Mouse (Mus musculus) lung, embryonic 15.5 days (tissue): ENCODE data around the gene Gng3. TPM values are rescaled to one million over a fixed set of nuclear protein-coding genes. Genes with fewer than 3 reads are reported as not detected.
A peak's percentile ranks its signal among the peaks of the same experiment; 100 is the strongest.

ENCODE experiments used
- ATAC-seq: fragments of 200-750 bp; cut with Nextera tagmentation; 2 replicates; pipeline ENCODE4 v1.8.0; 2017; ENCODE audit warnings: moderate number of reproducible peaks, borderline replicate concordance; ENCODE audit not compliant: low FRiP score, low TSS enrichment; ENCODE audit errors: extremely low read depth
- H3K27ac ChIP-seq: fragments of 300-500 bp; sonication (generic); 2 replicates; pipeline ENCODE4 v1.5.1; 2015; ENCODE audit warnings: moderate library complexity, mild to moderate bottlenecking, inconsistent platforms
- H3K27me3 ChIP-seq: fragments of 300-500 bp; sonication (generic); 2 replicates; pipeline ENCODE4 v1.6.1; 2015; ENCODE audit warnings: inconsistent platforms
- H3K36me3 ChIP-seq: fragments of 300-500 bp; sonication (generic); 2 replicates; pipeline ENCODE4 v1.6.1; 2015; ENCODE audit warnings: inconsistent platforms
- H3K4me1 ChIP-seq: fragments of 300-500 bp; sonication (generic); 2 replicates; pipeline ENCODE4 v1.6.1; 2015; ENCODE audit warnings: inconsistent platforms
- H3K4me2 ChIP-seq: fragments of 300-500 bp; sonication (generic); 2 replicates; pipeline ENCODE4 v1.6.1; 2015; ENCODE audit warnings: inconsistent platforms, mild to moderate bottlenecking, moderate library complexity
- H3K4me3 ChIP-seq: fragments of 300-500 bp; sonication (generic); 2 replicates; pipeline ENCODE4 v1.5.1; 2015; ENCODE audit warnings: mild to moderate bottlenecking, inconsistent platforms
- H3K9ac ChIP-seq: fragments of 300-500 bp; sonication (generic); 2 replicates; pipeline ENCODE4 v1.6.1; 2015; ENCODE audit warnings: inconsistent platforms
- H3K9me3 ChIP-seq: fragments of 300-500 bp; sonication (generic); 2 replicates; pipeline ENCODE4 v1.6.1; 2016; ENCODE audit warnings: inconsistent platforms
- WGBS: fragments of 180-500 bp; shearing (Covaris S2); methylation state at CpG from one replicate; pipeline ENCODE4 v1.1.7; 2015; 5-methylcytosine and 5-hydroxymethylcytosine counted together
- polyA plus RNA-seq: library from polyadenylated mRNA; unstranded; fragments of >200 nt; fragmentation: Nextera tagmentation; extraction: Ambion mirVana; gene quantifications from 2 replicates; pipeline ENCODE4 v1.2.1, GENCODE M21; 2015

Gene Gng3
- polyA plus RNA-seq: 1.6 and 2.5 TPM in 2 replicates

DNA sequence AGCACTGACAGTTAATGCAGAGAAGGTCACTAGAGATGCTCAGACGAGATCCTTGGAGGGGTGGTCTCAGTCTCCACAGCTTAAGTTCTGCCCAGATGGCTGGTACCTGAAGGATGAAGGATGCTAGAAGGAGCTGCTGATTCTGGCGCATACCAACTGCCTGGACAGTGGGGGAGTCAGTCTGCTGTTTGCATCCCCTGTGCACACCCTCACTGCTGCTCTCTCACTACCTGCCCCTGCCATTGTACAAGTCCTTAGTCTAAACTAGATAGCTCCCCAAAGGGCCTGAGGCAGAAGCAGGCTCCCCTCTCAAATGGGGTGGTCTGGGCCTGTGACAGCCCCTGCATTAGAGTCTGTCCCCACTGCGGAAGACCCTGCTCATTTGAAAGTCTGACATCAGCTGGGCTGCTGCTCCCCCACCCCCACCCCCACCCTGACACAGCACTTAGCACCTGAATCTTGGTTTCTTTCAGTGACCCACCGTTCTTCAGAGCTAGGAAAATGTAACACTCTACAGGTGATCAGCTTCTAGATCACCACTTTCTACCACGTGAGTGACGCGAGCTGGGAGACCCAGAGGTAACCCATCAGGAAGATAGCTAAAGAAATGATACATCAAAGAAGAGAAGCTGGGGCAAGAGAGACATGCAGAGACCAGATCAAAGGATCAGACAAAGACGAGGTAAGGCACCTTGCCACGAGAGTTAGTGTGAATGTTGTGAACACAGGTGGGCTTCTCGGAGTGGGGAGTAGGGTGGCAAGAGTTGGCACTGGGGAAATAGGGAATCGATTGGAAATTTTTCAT is at the start of gene Gng3:
TSS of gene Gng3 (minus strand) at position 92 of the 805 bp plus-strand sequence.
- Histone ChIP-seq H3K4me3 (peak within 1 kb of the TSS; percentile 59), H3K4me1 (peaks cover 23% of the 10 kb centered on the region), H3K36me3 (peaks cover 11% of the 10 kb centered on the region), H3K27ac (peak within 1 kb of the TSS; percentile 98), H3K4me2 (peak within 1 kb of the TSS; percentile 86), H3K9ac (peak within 1 kb of the TSS; percentile 72), H3K27me3 (no peaks in the 10 kb centered on the region), H3K9me3 (no peaks in the 10 kb centered on the region)
- no peak for ATAC-seq
- WGBS: 62% methylated on average over 11 of the region's 11 CpGs

DNA sequence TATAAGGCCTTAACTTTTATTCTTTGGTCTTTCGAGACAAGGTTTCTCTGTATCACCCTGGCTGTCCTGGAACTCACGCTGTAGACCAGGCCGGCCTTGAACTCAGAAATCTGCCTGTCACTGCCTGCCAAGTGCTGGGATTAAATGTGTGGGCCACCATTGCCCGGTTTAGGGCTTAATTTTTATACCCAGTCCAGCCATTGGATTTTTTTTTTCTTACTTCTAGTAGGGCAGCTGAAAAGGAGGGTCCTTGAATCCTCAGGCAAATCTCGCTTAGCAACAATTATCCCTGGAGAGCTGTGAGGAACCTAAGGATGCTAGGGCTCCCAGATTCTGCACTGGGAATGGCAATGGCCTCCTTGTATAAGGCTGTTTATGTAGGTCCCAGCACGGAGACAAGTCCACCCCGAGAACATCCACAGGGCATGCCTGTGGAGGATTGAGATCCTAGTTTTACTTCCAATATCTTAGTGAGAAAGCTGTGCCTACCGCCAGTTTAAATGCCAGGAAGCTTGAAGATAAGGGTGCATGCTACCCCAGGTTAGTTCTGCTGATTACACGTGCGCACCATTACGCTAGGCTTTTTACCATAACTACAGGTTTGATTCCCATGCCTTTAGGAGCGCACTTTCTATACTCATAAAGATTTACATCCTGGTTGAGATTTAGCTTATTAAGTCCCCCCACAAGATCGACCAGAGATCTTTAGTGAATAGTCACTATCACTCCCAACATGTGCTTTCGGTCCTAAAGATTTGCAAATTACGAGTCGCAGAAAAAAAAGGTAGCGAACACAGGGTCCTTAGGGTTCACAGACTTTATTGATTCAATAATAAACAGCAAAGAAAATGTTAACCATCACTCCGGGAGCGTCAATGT is 48.8 kb upstream of the Gng3 start:
- no peak for ATAC-seq
- H3K4me2 ChIP-seq: peak overlapping the region; percentile 70
- peak overlapping the region; percentile 88 for H3K9ac ChIP-seq
- H3K4me1 ChIP-seq: peaks cover 16% of the 10 kb centered on the region
- no peaks in the 10 kb centered on the region for H3K27me3 ChIP-seq
- peaks cover 7% of the 10 kb centered on the region for H3K36me3 ChIP-seq
- WGBS: 10% methylated on average over 19 of the region's 19 CpGs
- peak overlapping the region; percentile 77 for H3K4me3 ChIP-seq
- no peaks in the 10 kb centered on the region for H3K9me3 ChIP-seq
- peak overlapping the region; percentile 89 for H3K27ac ChIP-seq

DNA sequence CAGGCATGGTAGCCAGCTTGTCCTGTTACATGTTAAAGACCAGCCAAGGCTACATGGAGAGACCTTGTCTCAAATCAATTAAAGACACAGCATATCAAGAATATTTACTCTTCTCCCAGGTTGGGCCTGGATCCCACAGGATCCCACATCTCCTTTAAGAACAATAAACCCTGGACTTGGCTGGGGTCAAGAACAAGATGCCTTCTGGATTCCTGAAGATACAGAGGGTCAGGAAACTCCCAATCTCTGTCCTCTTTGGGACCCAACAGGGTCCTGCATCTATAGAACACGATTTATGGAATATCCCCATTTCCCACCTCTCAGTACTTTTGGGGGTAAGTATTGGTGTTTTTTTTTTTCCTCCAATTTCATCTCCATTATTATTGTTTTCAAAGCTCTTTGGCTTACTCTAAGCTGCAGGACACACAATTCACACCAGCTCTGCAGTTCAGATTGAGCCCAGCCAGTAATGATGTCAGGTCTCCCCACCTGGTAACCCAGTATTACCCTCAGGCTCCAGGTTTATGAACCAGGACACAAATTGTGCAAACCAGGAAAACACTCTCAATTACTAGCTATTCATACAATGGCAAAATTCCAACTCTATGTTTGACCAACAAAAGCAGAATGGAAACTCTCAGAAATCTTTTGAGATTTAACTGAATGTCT is 48.1 kb upstream of the Gng3 start:
- ATAC-seq: no peak
- Histone ChIP-seq H3K4me1 (peaks cover 16% of the 10 kb centered on the region), H3K9ac (peak overlapping the region; percentile 88; the same call in 1 of the 2 replicates), H3K4me2 (peak overlapping the region; percentile 70; the same call in 1 of the 2 replicates), H3K27ac (peak overlapping the region; percentile 89), H3K9me3 (no peaks in the 10 kb centered on the region), H3K27me3 (no peaks in the 10 kb centered on the region), H3K36me3 (peaks cover 7% of the 10 kb centered on the region), H3K4me3 (peak overlapping the region; percentile 77)
- 38% methylated on average over 1 of the region's 1 CpGs for WGBS

DNA sequence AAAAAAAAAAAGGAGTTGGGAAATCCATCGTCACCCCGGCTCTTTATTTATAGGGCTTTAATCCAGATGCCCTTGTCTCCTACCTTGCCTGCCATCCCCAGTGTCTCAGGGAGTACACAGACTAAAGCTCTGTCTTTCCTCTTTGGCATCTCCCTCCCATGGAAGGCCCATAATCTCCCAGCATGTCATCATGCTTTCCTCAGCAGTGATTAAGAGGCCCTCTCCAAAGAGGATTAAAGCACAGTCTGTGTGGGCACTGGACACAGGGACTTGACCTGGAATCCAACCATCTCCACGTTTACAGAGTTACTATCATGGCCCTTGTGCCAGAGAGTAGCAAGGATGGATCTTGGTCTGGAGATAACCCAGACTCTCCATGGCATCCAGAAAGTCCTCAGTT is 44.6 kb upstream of the Gng3 start, which contains the start of the genes Lbhd1 and Gm49403:
TSS of gene Lbhd1 (plus strand) at position 117 of the 400 bp plus-strand sequence.
TSS of gene Gm49403 (plus strand) at position 315 of the 400 bp plus-strand sequence.
- H3K4me2 ChIP-seq: no peak within 1 kb of the TSS
- no peak for ATAC-seq
- no peak within 1 kb of the TSS for H3K4me3 ChIP-seq
- no peaks in the 10 kb centered on the region for H3K36me3 ChIP-seq
- no peak within 1 kb of the TSS for H3K9ac ChIP-seq
- 77% methylated on average over 3 of the region's 3 CpGs for WGBS
- H3K27ac ChIP-seq: no peak within 1 kb of the TSS
- no peaks in the 10 kb centered on the region for H3K9me3 ChIP-seq
- H3K27me3 ChIP-seq: no peaks in the 10 kb centered on the region
- H3K4me1 ChIP-seq: peaks cover 20% of the 10 kb centered on the region

DNA sequence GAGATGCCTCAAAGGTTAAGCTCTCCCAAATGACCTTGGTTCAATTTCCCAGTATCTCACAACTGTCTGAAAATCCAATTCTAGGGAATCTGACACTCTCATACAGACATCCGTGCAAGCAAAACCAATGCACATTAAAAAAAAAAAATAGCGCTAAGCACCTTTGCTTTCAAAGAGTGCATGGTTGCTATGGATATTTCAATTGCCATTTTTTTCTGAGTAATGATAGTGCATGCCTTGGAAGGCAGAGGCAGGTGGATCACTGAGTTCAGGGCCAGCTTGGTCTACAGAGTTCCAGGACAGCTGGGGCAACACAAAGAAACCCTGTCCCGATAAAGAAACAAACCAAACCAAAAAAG is 42.0 kb upstream of the Gng3 start:
- peaks cover 15% of the 10 kb centered on the region; the same call in 1 of the 2 replicates for H3K36me3 ChIP-seq
- WGBS: 8% methylated on average over 3 of the region's 3 CpGs
- H3K9ac ChIP-seq: peak overlapping the region; percentile 69
- H3K4me3 ChIP-seq: peak overlapping the region; percentile 70
- no peaks in the 10 kb centered on the region for H3K9me3 ChIP-seq
- H3K4me1 ChIP-seq: peaks cover 11% of the 10 kb centered on the region
- peak overlapping the region; percentile 75 for H3K4me2 ChIP-seq
- peak overlapping the region; percentile 83; the same call in 1 of the 2 replicates for H3K27ac ChIP-seq
- no peaks in the 10 kb centered on the region for H3K27me3 ChIP-seq
- no peak; the same call in 1 of the 2 replicates for ATAC-seq

DNA sequence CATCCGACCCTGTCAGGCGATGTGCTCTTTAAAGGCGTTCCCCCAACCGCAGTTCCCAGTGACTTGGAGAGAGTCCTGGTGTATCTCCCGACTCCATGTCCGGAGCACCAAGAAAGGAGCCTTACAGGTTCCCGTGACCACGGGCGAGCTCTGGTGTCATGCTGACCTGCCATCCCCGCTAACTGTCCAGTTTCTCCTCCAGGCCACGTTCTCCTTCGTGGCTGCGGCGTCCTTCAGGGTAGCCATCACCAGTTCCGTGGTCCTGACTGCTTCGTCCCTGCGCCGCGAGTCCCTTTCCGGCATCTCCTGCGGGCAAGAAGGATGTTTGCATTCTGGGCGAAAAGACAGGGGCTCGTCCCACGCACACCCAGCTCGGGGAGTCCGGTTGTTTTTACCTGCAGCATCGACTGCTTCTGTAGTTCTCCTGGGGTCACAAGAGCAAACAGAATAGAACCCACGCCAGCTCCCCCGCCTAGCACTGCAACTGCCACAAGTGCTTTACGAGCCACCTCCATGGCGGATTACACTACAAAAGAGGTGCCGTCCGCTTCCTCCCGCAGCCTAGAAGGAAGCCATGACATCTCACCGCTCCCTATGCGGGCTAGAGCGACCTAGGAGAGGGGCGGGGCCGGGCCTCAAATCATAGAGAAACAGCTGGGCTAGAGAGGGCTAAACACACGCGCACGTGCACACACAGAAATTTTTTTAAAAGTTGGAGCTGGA is 41.5 kb upstream of the Gng3 start, which contains the start of gene Uqcc3:
TSS of gene Uqcc3 (minus strand) at position 613 of the 723 bp plus-strand sequence.
- Histone ChIP-seq H3K4me1 (peaks cover 11% of the 10 kb centered on the region), H3K4me3 (peak within 1 kb of the TSS; percentile 70), H3K27me3 (no peaks in the 10 kb centered on the region), H3K9me3 (no peaks in the 10 kb centered on the region), H3K36me3 (peaks cover 20% of the 10 kb centered on the region), H3K27ac (peak within 1 kb of the TSS; percentile 83), H3K9ac (peak within 1 kb of the TSS; percentile 69), H3K4me2 (peak within 1 kb of the TSS; percentile 75)
- under 1% methylated on average over 42 of the region's 42 CpGs for WGBS
- peak; percentile 94 for ATAC-seq

DNA sequence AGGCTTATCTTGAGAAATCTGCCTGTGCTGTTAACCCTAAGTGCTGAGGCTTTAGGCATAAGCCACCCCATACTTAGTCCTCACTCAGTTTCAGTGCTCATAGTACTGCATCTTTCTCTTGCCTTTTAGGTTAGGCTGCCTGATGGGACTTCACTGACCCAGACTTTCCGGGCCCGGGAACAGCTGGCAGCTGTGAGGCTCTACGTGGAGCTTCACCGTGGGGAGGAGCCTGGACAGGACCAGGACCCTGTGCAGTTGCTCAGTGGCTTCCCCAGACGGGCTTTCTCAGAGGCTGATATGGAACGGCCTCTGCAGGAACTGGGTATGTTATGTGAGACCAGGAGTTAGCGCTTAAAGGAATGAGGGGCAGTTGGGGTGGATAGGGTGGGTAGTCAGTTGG is 36.0 kb upstream of the Gng3 start:
- Histone ChIP-seq H3K36me3 (peaks cover 44% of the 10 kb centered on the region), H3K4me1 (peaks cover 20% of the 10 kb centered on the region), H3K9me3 (no peaks in the 10 kb centered on the region), H3K27me3 (no peaks in the 10 kb centered on the region), H3K27ac (no peak overlapping the region), H3K4me2 (no peak overlapping the region), H3K4me3 (no peak overlapping the region), H3K9ac (no peak overlapping the region)
- no peak for ATAC-seq
- 93% methylated on average over 7 of the region's 7 CpGs for WGBS

DNA sequence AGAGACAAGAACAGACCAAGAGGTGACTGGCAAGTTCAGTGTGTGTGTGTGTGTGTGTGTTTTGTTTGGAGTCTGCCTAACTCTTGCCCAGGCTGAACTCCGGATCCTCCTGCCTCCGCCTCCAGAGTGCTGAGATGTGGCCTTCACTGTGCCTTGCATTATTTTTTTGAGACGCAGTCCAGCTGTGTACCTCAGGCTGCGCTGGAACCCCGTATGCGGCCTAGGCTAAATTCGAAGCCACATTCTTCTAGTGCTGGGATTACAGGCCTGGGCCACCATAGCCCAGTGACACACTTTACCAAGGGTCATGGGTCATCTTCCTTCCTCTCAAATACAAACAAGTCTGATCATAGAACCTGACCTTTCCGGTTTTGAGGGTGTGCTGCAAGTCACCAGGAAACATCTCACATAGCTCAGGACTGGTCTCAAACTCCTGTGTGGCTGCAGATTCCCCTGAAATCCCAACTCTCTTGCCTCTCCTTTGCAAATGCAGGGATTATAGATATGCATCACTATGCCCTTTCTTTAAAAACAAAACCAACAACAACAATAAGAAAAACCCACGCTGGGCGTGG is 33.4 kb upstream of the Gng3 start:
- H3K4me3 ChIP-seq: peak overlapping the region; percentile 67
- H3K36me3 ChIP-seq: peaks cover 41% of the 10 kb centered on the region
- H3K27ac ChIP-seq: no peak overlapping the region
- ATAC-seq: no peak
- no peaks in the 10 kb centered on the region for H3K9me3 ChIP-seq
- peaks cover 13% of the 10 kb centered on the region for H3K4me1 ChIP-seq
- H3K27me3 ChIP-seq: no peaks in the 10 kb centered on the region
- H3K9ac ChIP-seq: peak overlapping the region; percentile 87
- 58% methylated on average over 10 of the region's 10 CpGs for WGBS
- peak overlapping the region; percentile 71 for H3K4me2 ChIP-seq

DNA sequence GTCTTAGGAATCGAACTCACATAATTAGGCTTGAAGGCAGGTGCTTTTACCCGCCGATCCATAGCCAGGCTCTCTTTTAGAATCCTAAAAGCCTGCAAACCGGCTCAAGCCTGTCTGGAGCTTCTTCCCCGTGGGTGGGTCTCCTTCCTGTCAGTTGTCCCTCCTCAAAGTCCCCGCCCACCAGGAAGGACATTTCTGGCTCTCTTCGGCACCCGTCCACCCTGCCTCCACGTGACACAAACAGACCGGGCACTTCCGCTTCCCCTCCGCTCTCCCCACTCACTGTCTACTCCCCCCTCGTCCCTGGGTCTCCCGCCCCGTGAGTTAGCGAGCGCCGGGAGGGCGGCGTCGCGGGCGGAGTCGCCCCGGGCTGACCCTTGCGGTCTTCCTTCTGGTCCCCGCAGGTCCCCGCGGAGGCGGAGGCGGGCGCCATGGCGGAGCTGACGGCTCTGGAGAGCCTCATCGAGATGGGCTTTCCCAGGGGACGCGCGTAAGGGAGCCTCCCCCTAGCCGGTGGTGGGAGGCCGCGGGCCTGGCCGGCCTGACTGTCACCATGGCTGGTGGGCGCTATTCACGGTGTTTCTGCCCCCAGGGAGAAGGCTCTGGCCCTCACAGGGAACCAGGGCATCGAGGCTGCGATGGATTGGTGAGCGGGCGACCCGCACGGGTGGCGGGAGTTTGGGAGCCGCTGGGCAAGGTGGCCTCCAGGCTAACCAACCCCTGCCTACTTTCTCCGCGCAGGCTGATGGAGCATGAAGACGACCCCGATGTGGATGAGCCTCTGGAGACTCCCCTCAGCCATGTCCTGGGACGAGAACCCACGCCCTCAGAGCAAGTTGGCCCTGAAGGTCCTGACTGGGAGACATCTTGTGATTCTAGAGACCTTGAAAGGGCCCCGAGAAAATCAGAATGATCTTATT is 32.5 kb upstream of the Gng3 start, which contains the start of gene Ubxn1:
TSS of gene Ubxn1 (plus strand) at position 230 of the 920 bp plus-strand sequence.
- peaks cover 13% of the 10 kb centered on the region for H3K4me1 ChIP-seq
- H3K36me3 ChIP-seq: peaks cover 34% of the 10 kb centered on the region
- no peaks in the 10 kb centered on the region for H3K27me3 ChIP-seq
- peak within 1 kb of the TSS; percentile 87 for H3K9ac ChIP-seq
- peak within 1 kb of the TSS; percentile 71 for H3K4me2 ChIP-seq
- WGBS: 1% methylated on average over 55 of the region's 59 CpGs
- ATAC-seq: peak; percentile 97
- H3K9me3 ChIP-seq: no peaks in the 10 kb centered on the region
- peak within 1 kb of the TSS; percentile 59 for H3K27ac ChIP-seq
- H3K4me3 ChIP-seq: peak within 1 kb of the TSS; percentile 67

DNA sequence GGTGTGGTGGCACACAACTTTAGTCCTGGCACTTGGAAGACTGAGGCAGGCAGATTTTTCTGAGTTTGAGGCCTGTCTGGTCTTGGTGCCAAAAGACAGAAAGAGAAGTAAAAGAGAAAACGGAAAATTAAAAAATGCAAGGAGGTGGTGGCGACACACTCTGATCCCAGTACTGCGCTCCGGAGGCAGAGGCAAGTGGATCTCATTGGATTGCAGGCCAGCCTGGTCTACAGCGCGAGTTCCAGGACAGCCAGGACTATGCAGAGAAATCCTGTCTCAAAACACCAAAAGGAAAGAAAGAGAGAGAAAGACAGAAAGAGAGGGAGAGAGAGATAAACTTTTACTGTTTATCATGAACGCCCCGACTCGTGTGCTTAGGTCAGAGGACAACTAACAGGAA is 31.8 kb upstream of the Gng3 start:
- peak overlapping the region; percentile 71 for H3K4me2 ChIP-seq
- H3K4me1 ChIP-seq: peaks cover 13% of the 10 kb centered on the region
- peak overlapping the region; percentile 59 for H3K27ac ChIP-seq
- 36% methylated on average over 9 of the region's 9 CpGs for WGBS
- H3K9me3 ChIP-seq: no peaks in the 10 kb centered on the region
- H3K4me3 ChIP-seq: peak overlapping the region; percentile 67
- peaks cover 28% of the 10 kb centered on the region for H3K36me3 ChIP-seq
- H3K9ac ChIP-seq: peak overlapping the region; percentile 58
- H3K27me3 ChIP-seq: no peaks in the 10 kb centered on the region
- ATAC-seq: peak; percentile 17; the same call in 1 of the 2 replicates
